Mouse (Mus musculus) layer of hippocampus, postnatal 10 days (tissue): ENCODE data around the gene Gm49325. TPM values are rescaled to one million over a fixed set of nuclear protein-coding genes. Genes with fewer than 3 reads are reported as not detected.

Experiments used
- DNase-seq, 2 experiments: peaks; one replicate each; pipeline ENCODE4 v3.0.0; 2021; ENCODE audit warnings: low spot score in 2 of 2
- long read RNA-seq: library from polyadenylated mRNA; stranded (forward); transcript quantifications from one replicate; pipeline ENCODE4 v2.0.0, GENCODE M21; 2023
- total RNA-seq, 2 experiments: library from RNA; stranded (reverse); gene quantifications; 2 replicates each; pipeline ENCODE4 v1.2.3; 2021

Gm49325 gene
- 10 to 100 TPM; 17.9 to 34.8 TPM for total RNA-seq
- long read RNA-seq, partial matches to known transcripts, result 0 of 92 reads
- long read RNA-seq, other reads (novel, unspliced or antisense), result 92 of 92 reads

DNA sequence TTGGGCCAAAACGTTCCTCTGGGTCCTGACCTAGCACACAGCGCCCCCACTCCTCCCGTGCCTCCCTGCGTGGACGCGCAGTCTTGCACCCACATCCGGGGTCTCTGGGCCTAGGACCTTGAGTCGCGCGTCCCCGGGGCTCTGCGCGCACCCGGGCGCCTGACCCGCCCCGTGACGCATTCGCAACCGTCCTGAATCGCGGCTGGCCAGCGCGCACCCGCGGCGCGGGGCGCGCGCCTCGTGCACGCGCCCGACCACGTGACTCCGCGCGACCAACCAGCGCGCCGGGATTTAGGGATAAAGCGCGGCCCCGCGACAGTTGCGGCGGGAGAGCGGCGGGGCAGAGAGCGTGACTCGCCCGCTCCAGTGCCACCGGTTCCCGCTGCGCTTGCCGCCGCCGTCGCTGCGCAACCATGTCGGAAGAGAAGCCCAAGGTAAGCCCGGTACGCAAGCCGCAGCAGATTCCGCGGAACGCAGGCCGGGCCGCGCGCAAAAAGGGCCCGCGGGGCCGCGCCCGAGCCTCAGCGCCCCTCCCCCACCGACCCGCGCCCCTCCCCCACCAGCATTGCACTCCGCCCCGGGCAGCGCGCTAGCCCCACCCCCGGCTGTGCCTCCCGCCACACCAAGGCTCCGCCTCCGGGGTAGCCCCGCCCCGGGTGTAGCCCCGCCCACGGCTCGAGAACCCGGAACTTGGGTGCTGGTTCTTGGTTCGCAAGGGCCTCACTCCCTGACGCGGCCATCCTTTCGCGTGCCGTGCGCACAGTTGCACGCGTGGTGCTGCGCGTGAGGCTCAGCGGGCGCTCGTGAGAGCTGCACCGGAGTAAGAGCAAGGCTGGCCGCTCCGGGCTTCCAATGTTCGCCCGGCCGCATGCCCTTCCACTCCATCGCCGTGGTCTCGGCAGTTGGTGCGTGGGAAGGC is at the start of gene Gm49325, which contains the start of gene Sumo3:
Gm49325 (plus strand) TSS at position 290 of the 919 bp plus-strand sequence.
Sumo3 (plus strand) TSS at position 190 of the 919 bp plus-strand sequence.
- DNase-seq, result peak; percentile 95 to 97

DNA sequence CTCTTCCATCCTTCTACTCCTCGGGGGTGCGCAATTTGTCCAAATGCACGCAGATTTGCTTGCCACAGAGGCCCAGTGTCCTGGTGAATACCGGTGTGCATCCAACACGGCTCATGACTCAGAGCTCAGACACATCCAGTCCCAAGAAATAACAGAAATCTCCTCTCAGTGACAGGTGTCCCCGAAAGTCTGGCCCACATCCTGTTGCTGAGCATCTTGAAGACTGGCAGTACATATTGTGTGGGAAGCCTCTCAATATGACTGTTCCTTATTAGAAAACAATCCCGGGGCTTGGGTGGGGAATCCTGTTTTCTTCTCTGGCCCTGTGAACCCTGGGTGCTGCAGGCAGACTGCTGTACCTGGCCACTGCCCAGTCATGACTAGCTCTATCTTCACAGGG is 49.4 kb upstream of the Gm49325 start:
- peak; percentile 14 to 31 for DNase-seq

DNA sequence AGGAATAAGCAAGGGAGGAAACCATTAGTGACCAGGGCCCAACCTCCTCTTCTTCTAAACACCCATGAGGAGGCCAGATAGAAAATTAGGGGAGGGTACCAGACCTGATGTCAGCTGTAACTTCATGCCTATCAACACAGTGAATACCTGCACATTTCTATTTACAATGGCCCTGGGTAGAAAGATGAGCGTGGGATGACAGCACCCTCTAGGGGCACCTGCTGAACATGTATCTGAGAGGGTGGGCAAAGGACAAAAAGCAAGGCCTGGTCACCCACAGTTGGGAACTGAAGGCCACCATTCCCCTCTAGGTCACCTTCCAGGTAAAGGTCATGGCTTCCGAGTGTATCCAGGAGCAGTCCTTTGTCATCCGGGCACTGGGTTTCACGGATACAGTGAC is 48.4 kb upstream of the Gm49325 start:
- DNase-seq, result no peak

DNA sequence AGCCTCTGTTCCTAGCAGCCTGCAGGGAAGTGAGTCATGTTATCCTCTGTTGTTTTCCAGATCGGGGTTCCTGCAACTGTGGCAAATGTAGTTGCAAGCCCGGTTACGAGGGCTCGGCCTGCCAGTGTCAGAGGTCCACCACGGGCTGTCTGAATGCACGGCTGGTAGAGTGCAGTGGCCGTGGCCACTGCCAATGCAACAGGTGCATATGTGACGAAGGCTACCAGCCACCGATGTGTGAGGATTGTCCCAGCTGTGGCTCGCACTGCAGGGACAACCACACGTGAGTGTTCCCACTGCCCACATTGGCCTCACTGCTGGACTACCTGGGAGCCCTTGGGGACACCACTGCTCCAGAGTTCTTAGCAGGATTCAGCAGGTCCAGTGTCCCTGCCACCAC is 45.9 kb upstream of the Gm49325 start:
- DNase-seq, result no peak

DNA sequence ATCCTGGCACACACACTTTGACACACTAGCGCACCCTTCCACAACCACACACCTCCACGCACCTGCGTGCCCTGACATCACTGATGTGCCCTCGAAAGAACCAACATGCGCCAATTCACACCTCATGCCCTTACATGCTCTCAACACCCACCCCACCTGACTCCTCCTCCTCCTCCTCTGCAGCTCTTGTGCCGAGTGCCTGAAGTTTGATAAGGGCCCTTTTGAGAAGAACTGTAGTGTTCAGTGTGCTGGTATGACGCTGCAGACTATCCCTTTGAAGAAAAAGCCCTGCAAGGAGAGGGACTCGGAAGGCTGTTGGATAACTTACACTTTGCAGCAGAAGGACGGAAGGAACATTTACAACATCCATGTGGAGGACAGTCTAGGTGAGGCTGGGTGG is 45.2 kb upstream of the Gm49325 start:
- DNase-seq, result no peak

DNA sequence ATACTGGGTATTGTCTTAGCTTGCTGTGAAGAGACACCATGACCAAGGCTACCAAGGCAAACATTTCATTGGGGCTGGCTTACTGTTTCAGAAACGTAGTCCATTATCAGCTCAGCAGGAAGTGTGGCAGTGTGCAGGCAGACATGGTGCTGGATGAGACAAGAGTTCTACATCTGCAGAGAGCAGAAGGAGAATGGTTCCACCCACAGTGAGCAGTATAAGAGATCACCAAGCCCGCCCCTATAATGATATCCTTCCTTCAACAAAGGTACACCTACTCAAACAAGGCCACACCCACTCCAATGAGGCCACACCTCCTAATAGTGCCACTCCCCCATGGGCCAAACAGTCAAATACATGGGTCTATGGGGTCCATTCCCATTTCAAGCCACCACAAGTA is 44.5 kb upstream of the Gm49325 start:
- DNase-seq, result no peak

DNA sequence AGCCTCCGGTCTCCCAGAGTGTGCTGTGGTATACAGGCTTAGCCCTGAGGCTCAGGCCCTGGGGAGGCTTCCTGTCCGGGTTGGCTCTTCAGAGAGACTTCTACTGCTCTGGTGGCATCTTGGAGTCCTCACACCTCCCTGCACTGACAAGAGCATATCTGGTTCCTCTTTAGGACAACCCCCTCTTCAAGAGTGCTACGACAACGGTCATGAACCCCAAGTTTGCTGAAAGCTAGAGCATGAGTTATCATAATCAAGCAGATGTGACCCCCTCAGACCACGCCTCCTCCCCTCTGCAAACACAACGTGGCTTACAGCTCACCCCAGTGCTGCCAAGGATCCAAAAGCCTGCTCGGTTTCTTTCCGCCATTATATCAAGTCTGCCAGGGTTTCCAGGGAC is 41.0 kb upstream of the Gm49325 start:
- no peak for DNase-seq

DNA sequence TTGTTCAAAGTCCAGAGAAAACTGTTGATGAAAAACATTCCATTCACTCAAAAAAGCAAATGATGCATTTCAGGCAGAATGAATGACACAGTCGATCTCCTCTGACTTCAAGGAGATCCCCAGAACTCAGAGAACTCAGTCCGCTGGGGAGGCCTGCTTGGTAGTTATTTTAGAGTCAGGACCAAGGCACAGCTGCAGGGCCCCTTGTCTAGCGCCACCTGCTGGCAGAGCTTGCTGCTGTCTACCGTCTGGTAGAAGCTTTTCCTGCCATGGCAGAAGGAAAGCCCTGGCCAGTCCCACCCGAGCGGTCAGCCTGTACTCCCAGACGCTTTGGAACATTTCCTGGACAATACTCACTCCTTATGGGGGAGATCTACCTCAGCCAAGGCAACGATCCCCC is 39.3 kb upstream of the Gm49325 start:
- DNase-seq, result peak; percentile 86 to 87

DNA sequence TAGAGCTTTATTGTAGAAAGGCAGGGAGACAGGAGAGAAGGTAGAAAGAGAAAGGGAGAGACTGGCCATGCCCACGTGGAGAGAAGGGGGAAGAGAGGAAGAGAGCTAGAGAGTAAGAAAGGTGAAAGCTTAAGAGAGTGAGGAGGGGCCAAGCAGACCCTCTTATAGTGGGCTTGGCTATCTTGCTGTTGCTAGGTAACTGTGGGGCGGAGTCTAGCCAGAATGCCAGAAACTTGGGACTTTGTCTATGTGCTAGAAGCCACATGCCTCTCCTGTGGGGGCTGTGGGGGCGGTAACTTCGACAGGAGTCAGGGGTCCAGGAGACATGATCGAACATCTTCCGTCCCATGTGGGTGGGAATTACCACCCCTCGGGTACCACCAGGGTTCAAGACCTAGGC is 36.5 kb upstream of the Gm49325 start:
- no peak for DNase-seq

DNA sequence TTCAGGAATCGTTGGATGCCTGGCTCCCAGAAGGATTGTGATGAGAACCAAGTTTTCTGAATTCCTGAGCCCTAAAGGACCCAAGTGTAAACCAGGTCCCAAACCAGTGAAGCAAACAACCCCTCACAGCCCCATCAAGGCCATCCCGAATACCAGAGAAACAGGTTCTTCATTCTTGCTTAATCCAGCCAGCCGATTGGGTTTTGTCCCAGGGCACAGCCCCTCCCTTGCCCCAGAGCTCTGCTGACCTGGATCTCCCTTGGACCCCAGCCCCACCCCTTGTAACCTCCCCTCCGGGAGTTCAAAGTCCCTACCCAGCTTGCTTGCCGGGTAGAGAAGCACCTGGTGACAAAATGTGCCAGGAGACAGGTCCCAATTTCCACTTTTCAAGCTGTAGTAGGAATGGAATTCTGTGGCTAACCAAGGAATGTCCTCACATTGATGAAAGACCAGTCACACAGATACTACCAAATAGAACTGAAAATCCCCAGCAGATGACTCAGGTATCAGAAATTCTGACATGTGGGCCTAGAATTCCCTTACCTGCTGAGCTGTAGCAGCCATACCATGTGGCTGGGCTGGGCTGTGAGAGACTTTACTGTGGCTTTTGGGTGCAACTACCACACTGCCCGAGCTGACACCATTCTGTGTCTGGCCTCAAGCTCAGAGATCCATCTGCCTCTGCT is 35.9 kb upstream of the Gm49325 start:
- DNase-seq, result no peak

DNA sequence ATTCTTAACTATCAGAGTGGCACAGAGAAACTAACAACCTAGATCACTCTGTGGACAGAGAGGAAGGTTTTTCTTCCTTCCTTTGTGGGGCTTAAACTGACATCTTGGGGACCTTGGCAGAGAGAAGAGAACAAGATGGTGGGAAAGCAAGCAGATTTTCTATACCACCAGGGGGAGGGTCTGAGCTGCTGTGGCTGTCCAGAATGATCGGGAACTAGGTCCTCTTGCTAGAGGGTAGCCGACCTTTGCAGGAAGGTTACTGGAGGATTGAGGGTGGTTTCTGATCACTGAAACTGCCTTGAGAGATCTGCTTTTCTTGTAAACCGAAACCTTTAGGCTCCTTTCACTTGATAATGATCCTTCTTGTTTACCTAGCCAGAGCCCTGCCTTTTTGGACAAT is 33.8 kb upstream of the Gm49325 start:
- no peak for DNase-seq

DNA sequence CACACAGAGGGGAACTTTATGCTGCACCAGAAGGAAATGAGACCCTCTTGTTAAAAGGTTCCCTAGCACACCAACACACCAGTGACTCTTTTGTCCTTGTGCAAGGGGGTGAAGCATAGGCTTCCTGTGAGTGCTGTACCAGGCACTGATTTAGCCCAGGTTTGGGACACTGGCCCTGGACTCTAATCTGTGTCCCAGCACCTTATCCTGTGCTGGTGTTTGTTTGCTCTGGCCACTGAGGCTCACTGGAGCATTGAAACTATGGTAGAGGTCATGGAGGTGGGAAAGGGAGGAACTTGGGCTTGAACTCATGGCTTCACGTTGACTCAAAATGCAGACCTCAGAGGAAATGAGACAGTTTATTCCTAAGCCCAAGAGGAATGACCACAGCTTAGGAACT is 32.8 kb upstream of the Gm49325 start:
- DNase-seq, result no peak

DNA sequence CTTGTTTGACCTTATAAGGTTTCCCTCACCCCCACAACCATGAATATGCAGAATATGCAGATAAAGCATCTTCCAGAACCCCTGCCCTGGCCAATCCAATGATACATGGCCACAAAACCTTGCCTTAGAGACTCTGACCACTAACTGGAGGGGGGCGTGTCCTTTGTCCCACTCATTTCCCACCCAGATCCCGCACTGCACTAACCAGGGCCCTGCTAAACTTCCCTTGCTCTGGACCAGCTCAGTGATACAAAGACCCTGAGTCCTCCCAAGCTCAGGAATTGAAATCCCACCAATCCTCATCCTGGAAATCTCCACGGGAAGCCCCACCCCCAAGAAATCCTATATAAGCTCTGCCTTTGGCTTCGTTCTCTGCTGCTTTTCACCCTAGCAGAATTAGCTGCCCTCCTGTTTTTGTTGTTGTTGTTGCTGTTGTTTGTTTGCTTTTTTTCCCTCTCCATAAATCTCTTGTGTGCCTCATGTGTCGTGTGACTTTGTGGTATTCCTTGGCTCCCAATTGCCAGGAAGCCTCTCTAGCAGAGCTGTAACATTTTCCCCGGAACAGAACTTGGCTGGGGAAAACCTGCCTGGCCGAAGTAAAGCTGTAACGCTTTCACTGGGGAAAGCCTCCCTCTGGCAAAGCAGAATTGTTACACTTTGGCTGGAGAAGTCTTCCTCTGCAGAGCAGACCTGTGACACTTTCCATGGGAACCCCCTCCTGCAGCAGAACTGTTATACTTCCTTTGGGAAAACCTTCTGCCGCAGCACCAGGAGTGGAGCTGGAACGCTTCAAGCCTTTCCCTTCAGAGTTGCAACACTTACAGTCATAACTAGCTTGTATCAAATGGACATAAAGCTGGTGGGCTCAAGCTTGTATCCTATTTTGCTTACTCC is 25.7 kb upstream of the Gm49325 start:
- no peak for DNase-seq

DNA sequence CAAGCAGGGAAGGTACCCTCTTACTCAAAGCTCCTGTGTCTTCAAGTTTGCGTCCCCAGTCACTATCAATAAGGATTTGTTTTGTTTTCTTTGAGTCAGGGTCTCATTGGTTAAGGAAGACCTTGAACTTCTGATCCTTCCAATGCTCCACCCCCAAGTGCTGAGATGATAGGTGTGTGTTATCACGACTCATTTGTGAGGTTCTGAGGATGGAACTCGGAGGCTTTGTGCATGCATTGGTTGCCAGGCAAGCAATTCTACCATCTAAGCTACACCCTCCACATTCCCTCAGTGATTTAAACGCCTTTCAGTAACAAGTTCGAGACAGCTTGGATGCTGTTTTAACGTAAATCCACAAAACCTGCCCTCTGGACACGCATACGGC is 25.0 kb upstream of the Gm49325 start:
- no peak for DNase-seq

DNA sequence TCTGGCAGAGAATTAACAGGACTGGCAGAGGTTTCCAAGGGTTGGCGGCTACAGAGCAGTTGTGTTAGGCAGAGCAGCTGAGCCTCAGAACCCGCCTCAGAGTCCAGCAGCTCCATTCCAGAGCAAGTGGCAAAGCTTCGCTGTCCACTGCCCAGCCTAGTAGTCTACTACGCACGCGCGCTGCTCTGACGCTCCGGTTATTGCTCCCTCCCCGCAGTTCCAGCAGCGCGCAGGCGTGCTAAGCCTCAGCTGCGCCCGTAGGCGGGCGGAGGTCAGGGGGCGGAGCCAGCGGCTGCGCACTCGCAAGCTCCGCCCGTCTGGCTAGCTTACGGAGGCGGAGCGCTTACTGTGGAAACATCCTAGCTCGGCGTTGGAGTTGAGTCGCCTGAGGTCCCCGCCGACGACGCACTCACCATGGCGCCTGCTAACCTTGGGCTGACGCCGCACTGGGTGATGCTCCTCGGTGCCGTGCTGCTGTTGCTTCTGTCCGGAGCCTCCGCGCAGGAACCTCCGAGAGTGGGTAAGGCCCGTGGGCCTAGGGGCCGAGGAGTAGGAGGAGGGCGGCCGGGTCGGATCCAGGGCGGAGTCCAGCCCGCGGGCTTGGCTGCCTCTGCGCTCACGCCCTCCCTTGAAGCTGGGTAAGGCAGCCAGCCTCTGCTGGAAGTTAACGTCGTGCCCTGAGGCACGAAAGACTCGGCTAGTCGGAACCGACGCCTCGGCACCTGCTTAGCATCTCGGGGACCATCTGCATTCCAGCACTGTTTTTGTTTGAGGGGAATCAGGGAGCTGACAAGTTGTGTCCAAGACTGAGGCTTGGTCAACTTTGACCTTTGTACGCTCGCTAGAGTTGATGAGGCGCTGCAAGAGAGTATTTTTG is 24.4 kb upstream of the Gm49325 start, which contains the start of gene Pttg1ip:
Pttg1ip (plus strand) TSS at position 313 of the 877 bp plus-strand sequence.
- DNase-seq, result peak; percentile 91 to 95

DNA sequence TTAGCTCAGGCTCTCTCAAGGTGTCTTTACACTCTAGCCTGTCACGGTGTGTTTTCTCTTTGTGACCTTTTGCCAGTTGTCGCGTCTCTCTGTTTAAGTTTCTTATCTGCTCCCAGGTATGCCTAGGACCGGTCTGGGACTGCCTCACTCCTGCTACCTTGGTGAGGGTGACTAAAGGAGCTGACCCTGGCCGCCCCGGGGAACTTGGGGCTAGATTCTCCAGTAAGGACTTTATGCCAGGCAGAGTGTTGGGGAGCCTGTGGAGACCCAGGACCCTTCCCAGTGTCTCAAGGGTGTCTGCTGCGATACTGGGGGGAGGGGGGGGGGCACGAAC is 23.7 kb upstream of the Gm49325 start:
- DNase-seq, result no peak

DNA sequence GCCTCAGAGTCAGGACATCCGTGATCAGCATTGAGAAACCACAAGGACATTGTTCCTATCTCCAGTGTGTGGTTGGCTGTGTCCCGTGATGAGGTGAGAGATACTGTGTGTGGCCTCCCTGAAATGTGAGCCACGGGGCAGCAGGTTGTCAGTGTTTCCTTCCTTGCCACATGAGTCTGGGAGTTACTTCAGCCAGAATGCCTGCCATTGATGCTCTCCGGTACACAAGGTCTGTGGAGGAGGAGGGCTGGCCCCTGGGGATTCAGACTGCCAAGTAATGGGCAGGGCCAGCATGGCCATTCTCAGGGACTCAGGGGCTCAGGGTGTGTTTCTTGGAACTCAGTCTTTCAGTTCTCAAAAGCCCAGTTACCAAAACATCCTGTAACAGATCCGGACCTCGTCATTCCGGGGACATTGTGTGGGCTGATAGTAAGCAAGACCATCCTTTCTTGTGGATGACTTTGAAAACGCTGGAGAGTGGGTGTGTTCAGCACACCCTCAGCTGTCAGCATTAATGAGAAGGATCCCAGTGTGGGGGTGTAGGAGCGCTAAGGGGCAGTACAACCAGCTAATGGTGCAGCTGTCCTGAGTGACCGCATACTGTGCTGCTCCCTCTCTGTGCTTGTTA is 22.1 kb upstream of the Gm49325 start:
- DNase-seq, result no peak

DNA sequence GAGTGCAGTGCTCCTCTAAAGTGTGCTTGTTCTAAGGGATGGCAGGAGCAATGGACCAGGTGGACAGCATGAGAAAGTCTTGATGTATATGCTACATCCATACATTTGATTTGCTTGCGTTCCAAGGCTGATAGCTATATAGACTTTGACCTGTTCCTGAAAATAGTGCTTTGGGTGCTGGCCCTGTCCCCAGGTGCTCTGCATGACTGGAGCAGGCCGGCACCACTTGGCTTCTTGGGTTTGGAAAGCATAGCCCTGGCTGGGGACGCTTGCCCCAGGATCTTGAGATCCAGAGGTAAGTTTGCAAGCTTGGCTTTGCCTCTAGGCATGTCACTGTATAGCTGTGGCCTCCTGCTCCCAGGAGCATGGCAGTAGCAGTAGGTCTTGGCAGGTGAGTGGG is 19.4 kb upstream of the Gm49325 start:
- DNase-seq, result no peak

DNA sequence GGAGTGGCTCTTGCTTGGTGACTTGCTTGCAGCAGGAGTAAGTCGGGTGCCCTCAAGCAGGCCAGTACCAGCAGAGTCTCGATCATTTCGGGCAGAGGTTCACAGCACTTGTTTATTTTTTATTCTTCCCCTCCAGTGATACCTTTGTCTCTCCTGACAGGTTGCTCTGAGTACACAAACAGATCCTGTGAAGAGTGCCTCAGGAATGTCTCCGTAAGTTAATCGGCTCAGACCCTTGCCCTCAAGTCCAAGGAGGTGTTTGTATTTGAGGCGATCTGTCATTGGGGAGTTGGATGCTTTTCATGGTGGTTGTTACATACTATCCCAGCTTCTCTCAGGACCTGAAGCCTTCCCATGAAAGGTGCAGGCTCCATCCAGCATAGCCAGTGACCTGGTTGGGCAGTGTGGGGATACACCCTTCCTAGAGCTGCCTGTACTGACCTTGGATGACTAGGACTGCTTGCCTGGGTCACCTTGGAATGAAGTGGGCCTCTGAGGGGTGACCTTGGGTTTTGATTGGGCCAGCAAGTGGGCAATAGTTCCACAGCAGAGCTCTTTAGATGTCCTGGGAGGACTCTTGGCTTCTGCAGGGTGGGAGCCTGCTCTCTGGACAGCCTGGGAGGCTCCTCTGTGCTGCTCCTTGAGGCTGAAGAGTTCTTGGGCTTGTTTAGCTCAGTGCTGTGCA is 18.8 kb upstream of the Gm49325 start:
- DNase-seq, result no peak
